Mouse (Mus musculus): Measurements from ENCODE around the gene Miox.

Gene Miox

DNA sequence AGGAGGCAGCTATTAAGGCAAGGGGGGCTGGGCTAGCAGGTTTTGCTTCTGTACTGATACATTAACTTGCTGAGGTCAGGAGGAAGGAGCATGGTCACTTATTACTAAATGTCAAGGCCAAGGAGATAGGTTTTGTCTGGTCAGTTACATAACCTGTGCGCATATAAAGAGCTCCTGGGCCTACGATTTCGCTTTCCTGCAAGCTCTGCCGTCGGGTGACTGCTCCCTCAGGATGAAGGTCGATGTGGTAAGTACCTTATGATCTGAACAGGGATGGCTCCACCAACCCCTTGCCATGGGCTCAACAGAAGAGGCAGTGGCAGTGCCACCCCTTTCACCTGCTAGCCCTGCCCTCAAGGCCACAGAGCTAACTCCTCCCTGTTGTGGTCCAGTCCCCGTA is at the start of gene Miox:
TSS of gene Miox (plus strand) at position 128 of the 400 bp plus-strand sequence.
- DNase-seq (ENCODE audit: low read depth): no peak

DNA sequence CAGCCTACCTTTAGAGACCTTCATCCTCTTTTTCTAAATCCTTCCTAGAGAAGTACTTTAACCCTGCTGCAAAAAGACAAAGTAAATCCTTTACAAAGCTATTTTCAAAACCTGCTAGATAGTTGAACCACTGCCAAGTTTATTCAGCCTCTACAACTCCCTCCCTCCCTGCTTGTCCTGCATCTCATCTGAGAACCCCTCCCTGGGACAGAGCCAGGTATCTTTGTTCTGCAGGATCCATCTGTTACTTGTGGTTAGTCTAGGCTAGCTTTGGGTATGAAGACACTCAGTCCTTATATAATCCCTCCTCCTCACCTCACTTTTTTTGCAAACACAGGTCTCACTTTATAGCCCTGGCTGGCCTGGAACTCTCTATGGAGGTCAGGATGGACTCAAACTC is 49.2 kb upstream of the Miox start:
- DNase-seq (ENCODE audit: low read depth): no peak

- no peak for DNase-seq (ENCODE audit: low read depth)
Observed at GRCm38 (mm10) chr15:89285478-89285877, 48.7 kb upstream of the Miox start.

- no peak for DNase-seq (ENCODE audit: low read depth)
Observed at GRCm38 (mm10) chr15:89286114-89286513, 48.1 kb upstream of the Miox start.

GRCm38 (mm10) chr15:89286582-89286981 is 47.6 kb upstream of the Miox start:
- DNase-seq (ENCODE audit: low read depth): no peak

DNA sequence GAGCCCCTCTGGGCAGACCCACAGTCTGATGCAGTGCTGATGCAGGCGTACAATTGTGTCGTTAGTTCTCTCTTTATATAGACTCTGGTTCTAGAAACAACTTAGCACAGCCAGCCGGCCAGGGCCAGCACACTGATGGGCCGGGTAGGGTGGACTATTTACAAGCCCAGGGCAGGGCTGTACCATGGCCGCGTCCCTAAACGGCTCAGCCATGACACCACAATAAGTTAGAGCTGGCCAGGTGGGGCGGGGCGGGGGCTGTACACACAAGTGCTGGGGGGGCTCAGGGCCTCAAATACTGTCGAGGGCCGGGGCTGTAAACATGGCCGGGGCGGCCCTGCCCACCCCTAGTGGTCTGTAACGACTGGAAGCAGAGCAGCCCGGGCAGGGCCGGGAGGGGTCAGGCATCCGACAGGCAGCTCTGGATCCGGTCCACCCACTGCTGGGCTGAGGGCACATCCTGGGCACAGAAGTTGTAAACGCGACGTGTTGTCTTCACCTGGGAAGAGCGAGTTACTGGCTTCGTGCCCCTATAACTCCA is 45.9 kb upstream of the Miox start:
- no peak for DNase-seq (ENCODE audit: low read depth)

- no peak for DNase-seq (ENCODE audit: low read depth)
Observed at GRCm38 (mm10) chr15:89289455-89289854, 44.7 kb upstream of the Miox start.

- no peak for DNase-seq (ENCODE audit: low read depth)
Observed at GRCm38 (mm10) chr15:89291521-89291920, 42.7 kb upstream of the Miox start.

GRCm38 (mm10) chr15:89292795-89293194 is 41.4 kb upstream of the Miox start:
- no peak for DNase-seq (ENCODE audit: low read depth)

- DNase-seq (ENCODE audit: low read depth): no peak
Observed at GRCm38 (mm10) chr15:89293778-89294177, 40.4 kb upstream of the Miox start.

GRCm38 (mm10) chr15:89295580-89296165 is 38.5 kb upstream of the Miox start:
- no peak for DNase-seq (ENCODE audit: low read depth)

GRCm38 (mm10) chr15:89296465-89296864 is 37.7 kb upstream of the Miox start:
- no peak for DNase-seq (ENCODE audit: low read depth)

- no peak for DNase-seq (ENCODE audit: low read depth)
Observed at GRCm38 (mm10) chr15:89297695-89298094, 36.5 kb upstream of the Miox start.

DNA sequence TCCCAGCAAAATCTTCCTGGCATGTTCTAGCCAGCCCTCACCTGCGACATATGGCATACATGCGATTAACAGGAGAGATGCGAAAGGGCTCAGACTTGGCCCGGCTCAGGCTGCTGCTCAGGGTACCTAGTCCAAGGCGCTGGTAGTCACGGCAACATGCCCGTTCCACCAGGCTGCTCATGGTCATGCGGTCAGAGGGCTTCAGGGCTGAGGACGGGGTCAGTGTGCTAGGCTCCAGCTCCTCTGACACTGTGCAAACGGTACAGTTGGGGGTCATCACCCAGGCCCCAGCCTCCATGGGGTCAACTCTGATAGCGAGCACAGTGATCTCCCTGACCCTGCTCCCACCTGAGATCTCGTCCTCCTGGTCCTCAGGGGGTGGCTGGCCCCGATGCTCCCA is 34.0 kb upstream of the Miox start:
- no peak for DNase-seq (ENCODE audit: low read depth)

- no peak for DNase-seq (ENCODE audit: low read depth)
Observed at GRCm38 (mm10) chr15:89300600-89300999, 33.6 kb upstream of the Miox start.

DNA sequence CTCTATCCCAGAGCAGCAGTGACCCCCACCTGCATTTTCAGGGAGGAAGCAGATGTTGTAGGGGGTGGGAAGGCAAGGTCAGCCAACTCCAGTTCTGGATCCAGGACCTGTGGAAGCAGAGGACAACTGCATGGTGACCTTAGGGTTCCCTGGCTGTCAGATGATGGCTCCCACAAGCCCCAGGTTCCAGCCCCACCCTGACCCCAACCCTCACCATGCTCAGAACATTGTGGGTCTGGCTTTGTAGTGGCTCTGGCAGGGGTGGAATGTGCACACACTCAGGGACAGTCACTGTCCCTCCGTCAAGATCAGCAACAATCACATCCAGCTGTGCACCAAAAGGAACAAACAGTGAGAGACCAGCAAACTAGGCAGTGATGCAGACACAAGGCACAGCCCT is 28.2 kb upstream of the Miox start:
- DNase-seq (ENCODE audit: low read depth): no peak

DNA sequence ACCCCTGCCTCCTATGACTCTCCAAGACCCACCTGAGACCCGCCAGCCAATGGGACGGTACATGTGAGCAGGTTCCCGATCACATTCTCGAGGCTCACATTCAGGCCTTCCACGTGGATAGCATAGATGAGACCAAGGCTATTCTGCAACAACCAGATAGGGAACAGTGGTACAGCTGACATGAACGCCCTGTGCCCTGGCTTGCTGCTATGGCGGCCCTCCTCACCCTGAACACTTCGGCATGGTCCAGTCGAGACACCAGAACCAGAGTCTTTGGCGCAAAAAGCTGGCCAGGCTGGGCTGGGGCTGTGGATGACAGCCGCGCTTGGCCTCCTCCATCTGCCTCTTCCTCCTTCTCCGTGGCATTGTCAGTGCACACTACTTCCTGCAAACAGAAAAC is 26.7 kb upstream of the Miox start:
- no peak for DNase-seq (ENCODE audit: low read depth)

- DNase-seq (ENCODE audit: low read depth): no peak
Observed at GRCm38 (mm10) chr15:89308406-89309139, 25.6 kb upstream of the Miox start.

DNA sequence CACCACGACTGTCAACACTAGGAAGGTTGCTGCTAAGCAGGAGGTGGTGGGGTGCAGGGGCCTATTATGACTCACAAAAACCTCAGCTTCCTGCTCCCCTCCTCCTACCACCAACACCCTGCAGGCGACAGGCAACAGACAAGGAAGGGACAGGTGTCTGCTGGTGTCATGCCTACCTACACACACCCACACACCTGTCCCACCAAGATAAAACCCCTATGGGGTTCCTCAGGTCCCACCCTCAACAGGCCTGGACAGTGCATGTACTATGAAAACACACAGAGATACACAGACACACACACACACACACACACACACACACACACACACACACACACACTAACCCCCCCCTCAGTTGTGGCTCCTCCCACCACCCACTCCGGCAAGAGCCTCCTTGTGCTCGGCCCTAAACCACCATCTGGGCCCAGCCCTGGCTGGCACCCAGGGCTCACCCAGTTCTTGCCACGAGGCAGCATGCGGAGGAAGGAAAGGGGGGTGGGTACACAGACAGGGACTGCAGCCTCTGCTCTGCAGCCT is 24.2 kb upstream of the Miox start:
- DNase-seq (ENCODE audit: low read depth): peak; percentile 89

- no peak for DNase-seq (ENCODE audit: low read depth)
Observed at GRCm38 (mm10) chr15:89313359-89313758, 20.8 kb upstream of the Miox start.

DNA sequence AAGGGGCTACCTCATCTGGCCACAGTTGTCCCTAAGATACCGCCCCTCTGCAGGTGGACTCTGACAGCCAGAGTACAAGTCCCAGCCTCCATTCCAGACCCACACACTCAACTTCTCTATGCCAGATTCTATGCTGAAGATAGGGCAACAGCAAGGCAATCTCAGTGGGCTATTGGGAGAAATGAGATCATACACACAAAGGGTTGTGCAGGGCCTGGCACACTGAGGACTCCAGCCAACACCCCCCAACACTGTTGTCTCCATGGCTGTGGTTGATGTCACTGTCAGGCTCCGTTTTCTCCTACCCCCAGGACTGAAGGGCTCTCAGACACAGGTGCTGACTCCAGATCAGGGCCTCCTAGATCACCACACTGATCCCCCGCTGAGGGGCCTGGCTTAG is 20.1 kb upstream of the Miox start:
- no peak for DNase-seq (ENCODE audit: low read depth)

GRCm38 (mm10) chr15:89314511-89315189 is 19.5 kb upstream of the Miox start:
- DNase-seq (ENCODE audit: low read depth): no peak

GRCm38 (mm10) chr15:89315190-89315731 is 18.9 kb upstream of the Miox start, which contains the start of gene Sbf1:
Sbf1 (minus strand) TSS chr15:89315311.
- peak; percentile 96 for DNase-seq (ENCODE audit: low read depth)
